In genomic region chr15:96096438-96096837, GRCm38 (mm10) we compare ENCODE assay signal across 14 mouse cellular contexts.
A peak's percentile ranks its signal among the peaks of the same experiment; 100 is the strongest.
DNase-seq lines count a peak whose midpoint lies in the region; ATAC-seq and TF ChIP-seq lines count a peak whose summit lies in the region.
"Had no signal": no experiment of that assay in that cellular context is flagged by ENCODE, and none has a peak within 500 bp of the region (broad histone marks: within the 10 kb centered on the region; RNA-seq: fewer than 3 reads in every experiment).

No protein-coding gene starts in this region.

- H3K36me3 ChIP-seq in liver, adult 2 months (ENCODE audit: control insufficient read depth, insufficient read depth, low read length), result no peaks in the 10 kb centered on the region
- H3K36me3 ChIP-seq in liver, embryonic 12.5 days, result no peaks in the 10 kb centered on the region
- H3K36me3 ChIP-seq in ES-E14 (ENCODE audit: control insufficient read depth, insufficient read depth, low read length, poor library complexity, severe bottlenecking), result no peaks in the 10 kb centered on the region
- H3K36me3 ChIP-seq: forebrain, embryonic 15.5 days; limb, embryonic 12.5 days; neural tube, embryonic 15.5 days had no signal

- no peak overlapping the region for H3K4me2 ChIP-seq in liver, embryonic 12.5 days
- H3K4me2 ChIP-seq: forebrain, embryonic 15.5 days; heart, embryonic 11.5 days; limb, embryonic 12.5 days; neural tube, embryonic 15.5 days had no signal

- no peaks in the 10 kb centered on the region for H3K27me3 ChIP-seq in liver, adult 2 months (ENCODE audit: control insufficient read depth, insufficient read depth, low read length)
- H3K27me3 ChIP-seq in liver, embryonic 12.5 days (replicated peaks), result no peaks in the 10 kb centered on the region
- H3K27me3 ChIP-seq: forebrain, embryonic 15.5 days; limb, embryonic 12.5 days; neural tube, embryonic 15.5 days had no signal

- no peak overlapping the region for H3K4me3 ChIP-seq in liver, adult 2 months (ENCODE audit: insufficient read depth, low read depth, low read length)
- no peak overlapping the region for H3K4me3 ChIP-seq in liver, embryonic 12.5 days
- no peak overlapping the region for H3K4me3 ChIP-seq in ES-E14 (ENCODE audit: insufficient read depth in 1 of 2, low read depth in 1 of 2, low read length in 2 of 2, poor library complexity in 1 of 2, severe bottlenecking in 1 of 2)
- H3K4me3 ChIP-seq: forebrain, embryonic 15.5 days; limb, embryonic 12.5 days; neural tube, embryonic 15.5 days had no signal

- no peaks in the 10 kb centered on the region for H3K79me2 ChIP-seq in liver, adult 2 months (ENCODE audit: control insufficient read depth, insufficient read depth, low read length)

- H3K27ac ChIP-seq in liver, adult 2 months (replicated peaks; ENCODE audit: insufficient read depth, low read depth, low read length), result no peak overlapping the region
- no peak overlapping the region for H3K27ac ChIP-seq in liver, embryonic 12.5 days
- no peak overlapping the region for H3K27ac ChIP-seq in ES-E14 (ENCODE audit: insufficient read depth, low read depth, low read length, poor library complexity, severe bottlenecking)
- H3K27ac ChIP-seq: forebrain, embryonic 15.5 days; limb, embryonic 12.5 days; neural tube, embryonic 15.5 days had no signal

- in situ Hi-C loops in ES-E14 (cut with MboI; ENCODE audit: low sequenced_read_pairs in 2 of 2, unreplicated experiment in 2 of 2), result no loop called here

- DNase-seq in liver, adult 2 months (ENCODE audit: extremely low read depth, low read depth, low spot score), result peak; percentile 2
- peak; percentile 7 for DNase-seq in thymus, postnatal 25 days
- DNase-seq in thymus, postnatal 10 days (ENCODE audit: low spot score in 2 of 2), result no peak
- DNase-seq in ES-E14 (ENCODE audit: low read depth, low spot score), result no peak
- DNase-seq in cerebellum, adult 9-10 months, result no peak
- no peak for DNase-seq in adrenal gland, adult 2 months
- DNase-seq: adrenal gland, postnatal 25 days; cerebellum, postnatal 10 days; heart, postnatal 36 days had no signal

- 92% methylated on average over 3 of the region's 3 CpGs for WGBS in liver, adult 2 months
- WGBS in liver, embryonic 12.5 days (ENCODE audit: insufficient replicate concordance), result 56% methylated on average over 3 of the region's 3 CpGs

- ATAC-seq in liver, embryonic 12.5 days, result no peak
- ATAC-seq: forebrain, embryonic 15.5 days had no signal

- TF ChIP-seq CTCF in liver, adult 2 months (IDR thresholded peaks at IDR 0.05; ENCODE audit: low read depth, low read length), result no peak

- no peaks in the 10 kb centered on the region for H3K9me3 ChIP-seq in liver, embryonic 12.5 days (replicated peaks)
- H3K9me3 ChIP-seq in ES-E14 (ENCODE audit: control insufficient read depth, insufficient read depth, low read depth, low read length), result no peaks in the 10 kb centered on the region
- H3K9me3 ChIP-seq: forebrain, embryonic 15.5 days; limb, embryonic 12.5 days; neural tube, embryonic 15.5 days had no signal

- no peak overlapping the region for H3K9ac ChIP-seq in liver, adult 2 months (ENCODE audit: low read depth, low read length)
- no peak overlapping the region for H3K9ac ChIP-seq in liver, embryonic 12.5 days
- H3K9ac ChIP-seq in ES-E14 (ENCODE audit: insufficient read depth, low read depth, low read length, poor library complexity, severe bottlenecking), result no peak overlapping the region
- H3K9ac ChIP-seq: forebrain, embryonic 15.5 days; limb, embryonic 12.5 days; neural tube, embryonic 15.5 days had no signal

- no peaks in the 10 kb centered on the region for H3K4me1 ChIP-seq in liver, adult 2 months (ENCODE audit: control insufficient read depth, insufficient read depth, low read length)
- no peaks in the 10 kb centered on the region for H3K4me1 ChIP-seq in liver, embryonic 12.5 days
- no peaks in the 10 kb centered on the region; a peak in 1 of 4 replicates for H3K4me1 ChIP-seq in ES-E14 (ENCODE audit: control insufficient read depth in 2 of 2, insufficient read depth in 2 of 2, low read length in 2 of 2, poor library complexity in 1 of 2)
- H3K4me1 ChIP-seq: forebrain, embryonic 15.5 days; neural tube, embryonic 15.5 days had no signal

- TF ChIP-seq POLR2A in liver, adult 2 months (IDR thresholded peaks at IDR 0.05; ENCODE audit: extremely low read depth, insufficient read depth, low read length), result no peak

TF ChIP-seq in ES-E14, 5 proteins besides CTCF, POLR2A, EP300 and RAD21:
- no peak for TF ChIP-seq HCFC1 (IDR thresholded peaks at IDR 0.05; ENCODE audit: borderline replicate concordance, insufficient read depth, low read length)
- TF ChIP-seq ZC3H11A (IDR thresholded peaks at IDR 0.05; ENCODE audit: borderline replicate concordance, low read depth, low read length), result peak; percentile 71; the same call in 1 of the 2 replicates
- no peak for TF ChIP-seq MAFK (IDR thresholded peaks at IDR 0.05; ENCODE audit: insufficient read depth, low read depth, low read length)
- TF ChIP-seq CHD2 (IDR thresholded peaks at IDR 0.05; ENCODE audit: low read depth, low read length), result no peak
- TF ChIP-seq ZNF384 (IDR thresholded peaks at IDR 0.05; ENCODE audit: low read depth, low read length), result no peak

Comparison
In these comparisons a context has a peak if more than half of its experiments do, and no peak if none do; other contexts are left out.
1. DNase-seq: peak in liver, adult 2 months (single experiment) and thymus, postnatal 25 days (single experiment); none in thymus, postnatal 10 days (0 of 2), ES-E14 (single experiment), cerebellum, adult 9-10 months (single experiment) and adrenal gland, adult 2 months (single experiment).